Mouse (Mus musculus) heart, postnatal 36 days (tissue): ENCODE results near the gene Lmntd1. TPM values are rescaled to one million over a fixed set of nuclear protein-coding genes. Genes with fewer than 3 reads are reported as not detected.

Experiments
- DNase-seq, 2 experiments: peaks; one replicate each; pipeline ENCODE4 v3.0.0; 2021 to 2022
- intact Hi-C: fragments of 180-260 bp; cut with DNase I; formaldehyde crosslinking; loops from one replicate; pipeline ENCODE4 v1.15.1; 2025
- total RNA-seq, 2 experiments: library from RNA; stranded (reverse); gene quantifications; 2 replicates each; pipeline ENCODE4 v1.2.3; 2021

Gene Lmntd1
- total RNA-seq, 2 experiments from 2014 or later, result 1.2 to 2.5 TPM

GRCm38 (mm10) chr6:145567832-145568231, 46.3 kb downstream of the Lmntd1 start:
- DNase-seq, result no peak
- intact Hi-C loops, result no loop called here

- DNase-seq, result no peak
- intact Hi-C loops, result no loop called here
Measured at GRCm38 (mm10) chr6:145567296-145567695, 46.8 kb downstream of the Lmntd1 start.

GRCm38 (mm10) chr6:145565663-145566062, 48.5 kb downstream of the Lmntd1 start:
- intact Hi-C loops, result no loop called here
- no peak for DNase-seq

- intact Hi-C loops, result no loop called here
- no peak for DNase-seq
Measured at GRCm38 (mm10) chr6:145564671-145565070, 49.4 kb downstream of the Lmntd1 start.

- intact Hi-C loops, result no loop called here
- DNase-seq, result no peak
Measured at GRCm38 (mm10) chr6:145557059-145557992, 56.8 kb downstream of the Lmntd1 start.

- no peak for DNase-seq
- intact Hi-C loops, result no loop called here
Measured at GRCm38 (mm10) chr6:145553226-145553625, 60.9 kb downstream of the Lmntd1 start.

GRCm38 (mm10) chr6:145552817-145553216, 61.3 kb downstream of the Lmntd1 start:
- no peak for DNase-seq
- intact Hi-C loops, result no loop called here

- intact Hi-C loops, result no loop called here
Measured at GRCm38 (mm10) chr6:145550993-145551392, 63.1 kb downstream of the Lmntd1 start.

GRCm38 (mm10) chr6:145545927-145546641, 68.0 kb downstream of the Lmntd1 start:
- intact Hi-C loops, result no loop called here
- DNase-seq, result no peak

More at GRCm38 (mm10) chr6:145550993-145551392, 63.1 kb downstream of the Lmntd1 start:
- no peak for DNase-seq

- no peak for DNase-seq
- intact Hi-C loops, result no loop called here
Measured at GRCm38 (mm10) chr6:145544838-145545237, 69.3 kb downstream of the Lmntd1 start.

GRCm38 (mm10) chr6:145544304-145544703, 69.8 kb downstream of the Lmntd1 start:
- DNase-seq, result no peak
- intact Hi-C loops, result no loop called here

GRCm38 (mm10) chr6:145539568-145539859, 74.6 kb downstream of the Lmntd1 start:
- DNase-seq, result no peak
- intact Hi-C loops, result no loop called here

- no peak for DNase-seq
- intact Hi-C loops, result no loop called here
Measured at GRCm38 (mm10) chr6:145538787-145539567, 75.1 kb downstream of the Lmntd1 start.

GRCm38 (mm10) chr6:145530464-145530863, 83.7 kb downstream of the Lmntd1 start:
- intact Hi-C loops, result no loop called here
- no peak for DNase-seq

- DNase-seq, result no peak
- intact Hi-C loops, result no loop called here
Measured at GRCm38 (mm10) chr6:145523337-145523736, 90.8 kb downstream of the Lmntd1 start.

- DNase-seq, result no peak
- intact Hi-C loops, result no loop called here
Measured at GRCm38 (mm10) chr6:145522617-145523016, 91.5 kb downstream of the Lmntd1 start.

- intact Hi-C loops, result no loop called here
- DNase-seq, result no peak
Measured at GRCm38 (mm10) chr6:145517002-145517401, 97.1 kb downstream of the Lmntd1 start.

- DNase-seq, result peak in 1 of 2 experiments; percentile 18
- intact Hi-C loops, result no loop called here
Measured at GRCm38 (mm10) chr6:145515859-145516581, 98.1 kb downstream of the Lmntd1 start.

GRCm38 (mm10) chr6:145511265-145511664, 102.9 kb downstream of the Lmntd1 start:
- no peak for DNase-seq
- intact Hi-C loops, result no loop called here

- intact Hi-C loops, result no loop called here
- DNase-seq, result no peak
Measured at GRCm38 (mm10) chr6:145508828-145509227, 105.3 kb downstream of the Lmntd1 start.
